Mouse (Mus musculus): ENCODE data around the gene Skor1. TPM values are rescaled to one million over a fixed set of nuclear protein-coding genes. Genes with fewer than 3 reads are reported as not detected.

Gene Skor1
- total and polyA plus RNA-seq, 3 experiments = 0.05 TPM; not detected in 2

GRCm38 (mm10) chr9:63132673-63133601, 15.8 kb downstream of the Skor1 start:
- TF ChIP-seq GATA1 (IDR thresholded peaks at IDR 0.05; ENCODE audit: borderline replicate concordance, low read length) = no peak
- TF ChIP-seq POLR2AphosphoS5 (IDR thresholded peaks at IDR 0.05; ENCODE audit: insufficient replicate concordance, low read depth, low read length) = no peak
- TF ChIP-seq TAL1 (conservative IDR thresholded peaks at IDR 0.05; ENCODE audit: low read depth, low read length) = no peak
- no peak for TF ChIP-seq GATA2 (IDR thresholded peaks at IDR 0.05; ENCODE audit: borderline replicate concordance, low read depth, low read length)
- TF ChIP-seq CTCF (IDR thresholded peaks at IDR 0.05; ENCODE audit: low read depth, low read length) = no peak
- no peaks in the 10 kb centered on the region for H3K36me3 ChIP-seq (replicated peaks)
- peak; percentile 98 for DNase-seq (ENCODE audit: low spot score)
- peaks cover 64% of the 10 kb centered on the region for H3K27me3 ChIP-seq (ENCODE audit: insufficient read depth, low read length)
- H3K4me1 ChIP-seq (ENCODE audit: insufficient read depth, low read depth, low read length) = peaks cover 30% of the 10 kb centered on the region
- no peaks in the 10 kb centered on the region for H3K9me3 ChIP-seq (replicated peaks)
- peak overlapping the region; percentile 74 for H3K4me3 ChIP-seq (ENCODE audit: low read depth, low read length)
- peak; percentile 82 for ATAC-seq (ENCODE audit: extremely low read depth, insufficient number of reproducible peaks, low FRiP score, poor library complexity, severe bottlenecking)

GRCm38 (mm10) chr9:63131957-63132602, 16.7 kb downstream of the Skor1 start:
- ATAC-seq (ENCODE audit: extremely low read depth, insufficient number of reproducible peaks, low FRiP score, poor library complexity, severe bottlenecking) (no peak), DNase-seq (ENCODE audit: low spot score) (no peak)
- TF ChIP-seq TAL1 (conservative IDR thresholded peaks at IDR 0.05; ENCODE audit: low read depth, low read length) = no peak
- TF ChIP-seq POLR2AphosphoS5 (IDR thresholded peaks at IDR 0.05; ENCODE audit: insufficient replicate concordance, low read depth, low read length) = no peak
- TF ChIP-seq GATA2 (IDR thresholded peaks at IDR 0.05; ENCODE audit: borderline replicate concordance, low read depth, low read length) = no peak
- TF ChIP-seq CTCF (IDR thresholded peaks at IDR 0.05; ENCODE audit: low read depth, low read length) = no peak
- Histone ChIP-seq H3K36me3 (replicated peaks) (no peaks in the 10 kb centered on the region), H3K4me3 (ENCODE audit: low read depth, low read length) (peak overlapping the region; percentile 74), H3K4me1 (ENCODE audit: insufficient read depth, low read depth, low read length) (peaks cover 30% of the 10 kb centered on the region), H3K27me3 (ENCODE audit: insufficient read depth, low read length) (peaks cover 56% of the 10 kb centered on the region), H3K9me3 (replicated peaks) (no peaks in the 10 kb centered on the region)

- Histone ChIP-seq H3K27me3 (ENCODE audit: insufficient read depth, low read length) (peaks cover 42% of the 10 kb centered on the region), H3K4me1 (ENCODE audit: insufficient read depth, low read depth, low read length) (peaks cover 19% of the 10 kb centered on the region), H3K9me3 (replicated peaks) (no peaks in the 10 kb centered on the region), H3K36me3 (replicated peaks) (no peaks in the 10 kb centered on the region), H3K4me3 (ENCODE audit: low read depth, low read length) (no peak overlapping the region)
- no peak for TF ChIP-seq TAL1 (conservative IDR thresholded peaks at IDR 0.05; ENCODE audit: low read depth, low read length)
- TF ChIP-seq CTCF (IDR thresholded peaks at IDR 0.05; ENCODE audit: low read depth, low read length) = no peak
- no peak for TF ChIP-seq GATA2 (IDR thresholded peaks at IDR 0.05; ENCODE audit: borderline replicate concordance, low read depth, low read length)
- TF ChIP-seq POLR2AphosphoS5 (IDR thresholded peaks at IDR 0.05; ENCODE audit: insufficient replicate concordance, low read depth, low read length) = no peak
- no peak for TF ChIP-seq GATA1 (IDR thresholded peaks at IDR 0.05; ENCODE audit: borderline replicate concordance, low read length)
- DNase-seq (ENCODE audit: low spot score) = no peak
- no peak for ATAC-seq (ENCODE audit: extremely low read depth, insufficient number of reproducible peaks, low FRiP score, poor library complexity, severe bottlenecking)
Measured at GRCm38 (mm10) chr9:63129641-63130041, 19.1 kb downstream of the Skor1 start.

- ATAC-seq (ENCODE audit: extremely low read depth, insufficient number of reproducible peaks, low FRiP score, poor library complexity, severe bottlenecking) (no peak), DNase-seq (ENCODE audit: low spot score) (no peak)
- peaks cover 11% of the 10 kb centered on the region for H3K4me1 ChIP-seq (ENCODE audit: insufficient read depth, low read depth, low read length)
- H3K9me3 ChIP-seq (replicated peaks) = no peaks in the 10 kb centered on the region
- TF ChIP-seq GATA1 (IDR thresholded peaks at IDR 0.05; ENCODE audit: borderline replicate concordance, low read length) (no peak), POLR2AphosphoS5 (IDR thresholded peaks at IDR 0.05; ENCODE audit: insufficient replicate concordance, low read depth, low read length) (no peak), CTCF (IDR thresholded peaks at IDR 0.05; ENCODE audit: low read depth, low read length) (no peak), GATA2 (IDR thresholded peaks at IDR 0.05; ENCODE audit: borderline replicate concordance, low read depth, low read length) (no peak), TAL1 (conservative IDR thresholded peaks at IDR 0.05; ENCODE audit: low read depth, low read length) (no peak)
- no peak overlapping the region for H3K4me3 ChIP-seq (ENCODE audit: low read depth, low read length)
- H3K36me3 ChIP-seq (replicated peaks) = no peaks in the 10 kb centered on the region
- H3K27me3 ChIP-seq (ENCODE audit: insufficient read depth, low read length) = peaks cover 19% of the 10 kb centered on the region
Measured at GRCm38 (mm10) chr9:63124512-63124911, 24.2 kb downstream of the Skor1 start.

GRCm38 (mm10) chr9:63123451-63124438, 25.0 kb downstream of the Skor1 start:
- ATAC-seq (ENCODE audit: extremely low read depth, insufficient number of reproducible peaks, low FRiP score, poor library complexity, severe bottlenecking) (peak; percentile 40; the same call in 1 of the 2 replicates), DNase-seq (ENCODE audit: low spot score) (peak; percentile 68)
- peak; percentile 94 for TF ChIP-seq CTCF (IDR thresholded peaks at IDR 0.05; ENCODE audit: low read depth, low read length)
- TF ChIP-seq POLR2AphosphoS5 (IDR thresholded peaks at IDR 0.05; ENCODE audit: insufficient replicate concordance, low read depth, low read length) = no peak
- peaks cover 15% of the 10 kb centered on the region for H3K27me3 ChIP-seq (ENCODE audit: insufficient read depth, low read length)
- peak overlapping the region; percentile 58; the same call in 1 of the 2 replicates for H3K4me3 ChIP-seq (ENCODE audit: low read depth, low read length)
- no peaks in the 10 kb centered on the region for H3K9me3 ChIP-seq (replicated peaks)
- no peaks in the 10 kb centered on the region for H3K36me3 ChIP-seq (replicated peaks)
- H3K4me1 ChIP-seq (ENCODE audit: insufficient read depth, low read depth, low read length) = peaks cover 11% of the 10 kb centered on the region
